Mouse (Mus musculus): ENCODE data around the gene Shank2.

GRCm38 (mm10) chr7:144137827-144138226, 136.1 kb downstream of the Shank2 start:
- no peak for TF ChIP-seq CTCF (IDR thresholded peaks at IDR 0.05; ENCODE audit: extremely low read depth, insufficient read length, insufficient replicate concordance, low read depth, low read length)
- TF ChIP-seq POLR2A (IDR thresholded peaks at IDR 0.05; ENCODE audit: low read depth, low read length), result no peak

All from small intestine, adult 2 months (tissue).